Comparison of ENCODE assay signal across 16 mouse cellular contexts in the genomic region with DNA sequence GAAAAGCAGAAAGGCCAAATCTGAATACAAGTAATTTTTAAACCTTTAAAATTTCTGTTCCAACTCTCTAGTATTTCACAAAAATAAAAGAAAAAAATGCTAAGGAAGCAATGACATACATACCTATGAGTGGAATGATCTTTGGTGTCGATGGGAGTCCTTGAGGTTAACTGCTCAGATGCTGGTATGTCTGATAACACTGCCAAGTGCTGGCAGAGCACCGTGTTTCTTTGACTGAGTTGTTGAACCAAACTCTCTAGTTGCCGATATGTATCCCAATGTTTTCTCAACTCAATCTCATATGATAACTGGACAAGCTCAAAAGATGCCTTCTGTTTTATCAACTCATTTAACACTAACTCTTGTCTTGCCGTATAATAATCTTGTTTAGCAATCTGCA. TPM values are rescaled to one million over a fixed set of nuclear protein-coding genes. Genes with fewer than 3 reads are reported as not detected.
DNase-seq lines count a peak whose midpoint lies in the region; ATAC-seq and TF ChIP-seq lines count a peak whose summit lies in the region.
"Had no signal": no experiment of that assay in that cellular context is flagged by ENCODE, and none has a peak within 500 bp of the region (broad histone marks: within the 10 kb centered on the region; RNA-seq: fewer than 3 reads in every experiment).

No protein-coding gene starts in this region.

- H3K4me1 ChIP-seq in heart, embryonic 13.5 days = peaks cover 36% of the 10 kb centered on the region
- peaks cover 53% of the 10 kb centered on the region for H3K4me1 ChIP-seq in megakaryocyte, embryonic 14.5 days
- H3K4me1 ChIP-seq in stomach, postnatal 0 days (replicated peaks; ENCODE audit: control insufficient read depth, insufficient read depth) = no peaks in the 10 kb centered on the region

- H3K36me3 ChIP-seq in heart, embryonic 13.5 days = peaks cover 24% of the 10 kb centered on the region
- peaks cover 25% of the 10 kb centered on the region for H3K36me3 ChIP-seq in megakaryocyte, embryonic 14.5 days (replicated peaks; ENCODE audit: low read length)
- no peaks in the 10 kb centered on the region for H3K36me3 ChIP-seq in stomach, postnatal 0 days (ENCODE audit: control insufficient read depth, insufficient read depth, low read length)

- H3K4me2 ChIP-seq in heart, embryonic 13.5 days = peak overlapping the region; percentile 37
- no peak overlapping the region for H3K4me2 ChIP-seq in stomach, postnatal 0 days (replicated peaks; ENCODE audit: low read depth)
- H3K4me2 ChIP-seq: neural tube, embryonic 12.5 days had no signal

- no peaks in the 10 kb centered on the region for H3K9me3 ChIP-seq in heart, embryonic 13.5 days
- H3K9me3 ChIP-seq in megakaryocyte, embryonic 14.5 days = no peaks in the 10 kb centered on the region
- no peaks in the 10 kb centered on the region for H3K9me3 ChIP-seq in stomach, postnatal 0 days (ENCODE audit: control insufficient read depth, low read length)
- H3K9me3 ChIP-seq: neural tube, embryonic 12.5 days had no signal

- H3K9ac ChIP-seq in heart, embryonic 13.5 days = peak overlapping the region; percentile 6; the same call in 1 of the 2 replicates
- H3K9ac ChIP-seq in stomach, postnatal 0 days (ENCODE audit: low read length) = no peak overlapping the region
- H3K9ac ChIP-seq: neural tube, embryonic 12.5 days had no signal

- no peak for TF ChIP-seq CTCF in stomach, postnatal 0 days (IDR thresholded peaks at IDR 0.05; ENCODE audit: low read depth)

- no peak for DNase-seq in heart, adult 18-20 months
- peak; percentile 23 for DNase-seq in induced T-regulatory cell, adult 2 months (ENCODE audit: low read depth)
- no peak for DNase-seq in stomach, postnatal 0 days (ENCODE audit: low spot score)
- DNase-seq: cerebellum, postnatal 36 days; gastrocnemius, postnatal 25 days; heart, postnatal 36 days; right cerebral cortex, postnatal 25 days had no signal

- WGBS in heart, embryonic 13.5 days = 30% methylated on average over 4 of the region's 4 CpGs
- 62% methylated on average over 4 of the region's 4 CpGs for WGBS in stomach, postnatal 0 days

- TF ChIP-seq EP300 in stomach, postnatal 0 days (optimal IDR thresholded peaks at IDR 0.05) = no peak

- no peaks in the 10 kb centered on the region for H3K27me3 ChIP-seq in heart, embryonic 13.5 days (replicated peaks)
- H3K27me3 ChIP-seq in megakaryocyte, embryonic 14.5 days (replicated peaks) = no peaks in the 10 kb centered on the region
- H3K27me3 ChIP-seq in stomach, postnatal 0 days (ENCODE audit: control insufficient read depth, insufficient read depth, low read length) = no peaks in the 10 kb centered on the region
- H3K27me3 ChIP-seq: neural tube, embryonic 12.5 days had no signal

- peak overlapping the region; percentile 13; the same call in 1 of the 2 replicates for H3K4me3 ChIP-seq in heart, embryonic 13.5 days
- peak overlapping the region; percentile 69 for H3K4me3 ChIP-seq in megakaryocyte, embryonic 14.5 days (replicated peaks)
- no peak overlapping the region for H3K4me3 ChIP-seq in stomach, postnatal 0 days (ENCODE audit: low read depth, low read length)
- H3K4me3 ChIP-seq: layer of hippocampus, adult 2 months; neural tube, embryonic 12.5 days had no signal

- H3K27ac ChIP-seq in heart, embryonic 13.5 days (replicated peaks) = no peak overlapping the region
- no peak overlapping the region for H3K27ac ChIP-seq in stomach, postnatal 0 days (replicated peaks)
- H3K27ac ChIP-seq: hindbrain, postnatal 0 days; neural tube, embryonic 12.5 days had no signal

- ATAC-seq in heart, embryonic 13.5 days (ENCODE audit: extremely low read depth, insufficient number of reproducible peaks, low FRiP score, low TSS enrichment) = no peak
- ATAC-seq in megakaryocyte, adult 5-6 weeks (ENCODE audit: poor library complexity, severe bottlenecking) = no peak
- no peak for ATAC-seq in inflammation-experienced regulatory T-cells, adult 6 months
- ATAC-seq in stomach, postnatal 0 days (ENCODE audit: low FRiP score, low TSS enrichment) = no peak
- ATAC-seq: activated CD4-positive, CD25-positive, alpha-beta regulatory T cell, adult 4 months; CD4-positive, CD25-positive, alpha-beta regulatory T cell, adult 4 months; hindbrain, postnatal 0 days had no signal

RNA-seq across cellular contexts. Expression of gene Poln, which starts 3.5 kb away (rescaled TPM):
- 0.24 and 0.47 TPM in 2 replicates for polyA plus RNA-seq in heart, embryonic 13.5 days (2015; fragmentation: Nextera tagmentation; extraction: Ambion mirVana)
- 10 to 100 TPM; 10.9 to 13.0 TPM for total RNA-seq in heart, adult 18-20 months (2021)
- 0.21 TPM in 1 of 2 replicates, not detected in the other for polyA plus RNA-seq in megakaryocyte, embryonic 14.5 days (2012; ENCODE audit: insufficient read depth, low replicate concordance)
- 1.7 and 3.9 TPM in 2 replicates for total RNA-seq in megakaryocyte, adult 5-6 weeks (2015)
- 1.2 and 2.7 TPM in 2 replicates for total RNA-seq in megakaryocyte, adult 5-6 weeks (2017)
- 1 to 10 TPM in 2 of 3 experiments, under 1 TPM in 1; 0.47 to 5.8 (median 1.5) TPM for polyA plus RNA-seq in inflammation-experienced regulatory T-cells, adult 6 months (2017; shearing (Covaris generic))
- 0.07 and 0.19 TPM in 2 replicates for polyA plus RNA-seq in stomach, postnatal 0 days (2015; fragmentation: Nextera tagmentation; extraction: Ambion mirVana)

RNA-seq across cellular contexts. Expression of gene Haus3, which starts 3.5 kb away (rescaled TPM):
- polyA plus RNA-seq in heart, embryonic 13.5 days (2015; fragmentation: Nextera tagmentation; extraction: Ambion mirVana) = 20.8 and 25.4 TPM in 2 replicates
- 1 to 10 TPM; 5.3 TPM for total RNA-seq in heart, adult 18-20 months (2021)
- 1.6 TPM in 1 of 2 replicates, not detected in the other for polyA plus RNA-seq in megakaryocyte, embryonic 14.5 days (2012; ENCODE audit: insufficient read depth, low replicate concordance)
- 33.6 and 41.4 TPM in 2 replicates for total RNA-seq in megakaryocyte, adult 5-6 weeks (2015)
- total RNA-seq in megakaryocyte, adult 5-6 weeks (2017) = 44.8 and 53.7 TPM in 2 replicates
- polyA plus RNA-seq in inflammation-experienced regulatory T-cells, adult 6 months (2017; shearing (Covaris generic)) = 10 to 100 TPM; 87.3 to 95.6 (median 90.8) TPM
- polyA plus RNA-seq in stomach, postnatal 0 days (2015; fragmentation: Nextera tagmentation; extraction: Ambion mirVana) = 10.8 and 12.3 TPM in 2 replicates

RNA-seq across cellular contexts. Expression of gene Mxd4, which starts 21.7 kb away (rescaled TPM):
- 23.1 and 23.6 TPM in 2 replicates for polyA plus RNA-seq in heart, embryonic 13.5 days (2015; fragmentation: Nextera tagmentation; extraction: Ambion mirVana)
- total RNA-seq in heart, adult 18-20 months (2021) = 10 to 100 TPM; 68.7 to 77.8 TPM
- polyA plus RNA-seq in megakaryocyte, embryonic 14.5 days (2012; ENCODE audit: insufficient read depth, low replicate concordance) = 12.3 and 31.0 TPM in 2 replicates
- total RNA-seq in megakaryocyte, adult 5-6 weeks (2015) = 16.2 and 17.6 TPM in 2 replicates
- total RNA-seq in megakaryocyte, adult 5-6 weeks (2017) = 19.8 and 21.6 TPM in 2 replicates
- 100 to 1,000 TPM in 2 of 3 experiments, 10 to 100 TPM in 1; 94.4 to 152 (median 117) TPM for polyA plus RNA-seq in inflammation-experienced regulatory T-cells, adult 6 months (2017; shearing (Covaris generic))
- polyA plus RNA-seq in stomach, postnatal 0 days (2015; fragmentation: Nextera tagmentation; extraction: Ambion mirVana) = 20.1 and 21.2 TPM in 2 replicates
